Mouse (Mus musculus): ENCODE measurements around the gene Ccdc163.
"Not testable (repeated sequence)": the region's sequence is repeated elsewhere in the genome, so short reads cannot be mapped to it uniquely, and the experiment has no call there.

GRCm38 (mm10) chr4:116659916-116660315 is 48.4 kb upstream of the Ccdc163 start:
- not testable (repeated sequence) for TF ChIP-seq CTCF, EP300 (IDR thresholded peaks at IDR 0.05; ENCODE audit: low read depth)
